Mouse (Mus musculus) liver, embryonic 14.5 days (tissue): Measurements from ENCODE around the gene Wt1.

Experiments
- CTCF ChIP-seq: IDR thresholded peaks from 2 replicates; pipeline ENCODE4 v1.5.1; 2016; ENCODE audit warnings: antibody characterized with exemption, low read depth, control low read depth
- EP300 ChIP-seq: IDR thresholded peaks from 2 replicates; pipeline ENCODE4 v1.6.1; 2016; ENCODE audit warnings: antibody characterized with exemption, low read depth

DNA sequence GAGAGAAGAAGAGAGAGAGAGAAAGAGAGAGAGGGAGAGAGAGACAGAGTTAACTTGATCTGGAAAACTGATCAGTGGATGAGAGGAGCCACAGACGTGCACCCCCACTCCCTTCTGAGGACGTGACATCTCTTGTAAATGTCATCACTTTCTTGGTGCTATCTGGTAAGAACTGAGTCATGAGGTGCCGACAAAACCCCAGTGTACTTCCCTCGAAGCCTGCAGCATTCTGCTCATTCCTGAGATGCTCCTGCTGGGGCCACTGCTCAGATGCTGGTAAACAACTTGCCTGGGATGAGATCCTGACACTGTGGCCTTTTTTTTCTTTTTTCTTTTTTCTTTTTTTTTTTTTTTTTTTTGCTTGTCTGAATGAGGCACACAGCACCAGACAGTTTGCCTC lies 36.4 kb downstream of the Wt1 start:
- no peak for TF ChIP-seq CTCF
- no peak for TF ChIP-seq EP300
